Mouse (Mus musculus) kidney, adult 10 weeks (tissue): ENCODE data around the gene Pak4. TPM values are rescaled to one million over a fixed set of nuclear protein-coding genes. Genes with fewer than 3 reads are reported as not detected.

ENCODE experiments used
- polyA plus RNA-seq: library from polyadenylated mRNA; stranded (reverse); fragments of 350-450 nt; fragmentation: Illumina TruSeq; extraction: RNeasy Lipid Tissue Mini Kit (QIAGEN cat#74804); gene quantifications from one replicate; pipeline ENCODE4 v1.2.3, GENCODE M21; 2014; ENCODE audit warnings: low read depth, low replicate concordance

Gene Pak4
- 1.2 TPM for polyA plus RNA-seq

GRCm38 (mm10) chr7:28597642-28598446 is at the start of gene Pak4, which contains the start of gene Samd4b:
Gene Pak4, minus strand, starts transcription at chr7:28598185.
Gene Samd4b, minus strand, starts transcription at chr7:28598144.

GRCm38 (mm10) chr7:28631073-28631472 is 33.1 kb upstream of the Pak4 start, which contains the start of gene Acp7:
Gene Acp7, minus strand, starts transcription at chr7:28631332.

GRCm38 (mm10) chr7:28547154-28547553 is 50.8 kb downstream of the Pak4 start, which contains the start of gene Nccrp1:
Gene Nccrp1, minus strand, starts transcription at chr7:28547254.

GRCm38 (mm10) chr7:28540526-28540925 is 57.5 kb downstream of the Pak4 start, which contains the start of gene Sycn:
Gene Sycn, plus strand, starts transcription at chr7:28540885.

GRCm38 (mm10) chr7:28522536-28522935 is 75.4 kb downstream of the Pak4 start, which contains the start of gene Ifnl3:
Gene Ifnl3, plus strand, starts transcription at chr7:28522836.

GRCm38 (mm10) chr7:28510405-28510974 is 87.5 kb downstream of the Pak4 start, which contains the start of gene Ifnl2:
Gene Ifnl2, minus strand, starts transcription at chr7:28510455.

Other genes starting within 250 kb of the Pak4 start
- 90.5 TPM for gene Rps16, start 247.5 kb downstream of the Pak4 start, polyA plus RNA-seq
- 0.69 TPM for gene Plekhg2, start 225.6 kb downstream of the Pak4 start, polyA plus RNA-seq
- gene Zfp36, start 217.9 kb downstream of the Pak4 start, polyA plus RNA-seq, result 31.6 TPM
- 1.8 TPM for gene Med29, start 205.5 kb downstream of the Pak4 start, polyA plus RNA-seq
- 45.1 TPM for gene Paf1, start 205.2 kb downstream of the Pak4 start, polyA plus RNA-seq
- 5.2 TPM for gene Gmfg, start 160.7 kb downstream of the Pak4 start, polyA plus RNA-seq
- 0.12 TPM for gene Lrfn1, start 146.2 kb downstream of the Pak4 start, polyA plus RNA-seq
- not detected for gene Ifnl2, start 87.7 kb downstream of the Pak4 start, polyA plus RNA-seq
- not detected for gene Ifnl3, start 75.3 kb downstream of the Pak4 start, polyA plus RNA-seq
- gene Sycn, start 57.3 kb downstream of the Pak4 start, polyA plus RNA-seq, result not detected
- gene Nccrp1, start 50.9 kb downstream of the Pak4 start, polyA plus RNA-seq, result 0.49 TPM
- 8.9 TPM for gene Samd4b, start within 50 bp of the Pak4 start, polyA plus RNA-seq
- gene Acp7, start 33.1 kb upstream of the Pak4 start, polyA plus RNA-seq, result not detected
- not detected for gene Fbxo27, start 94.7 kb upstream of the Pak4 start, polyA plus RNA-seq
- 0.49 TPM for gene Fbxo17, start 118.6 kb upstream of the Pak4 start, polyA plus RNA-seq
- gene Mrps12, start 143.6 kb upstream of the Pak4 start, polyA plus RNA-seq, result 28.9 TPM
- 0.24 TPM for gene Sars2, start 143.8 kb upstream of the Pak4 start, polyA plus RNA-seq
- gene Ccer2, start 158.0 kb upstream of the Pak4 start, polyA plus RNA-seq, result not detected
- 20.8 TPM for gene Sirt2, start 168.6 kb upstream of the Pak4 start, polyA plus RNA-seq
- not detected for gene Nfkbib, start 169.3 kb upstream of the Pak4 start, polyA plus RNA-seq
- gene Rinl, start 190.8 kb upstream of the Pak4 start, polyA plus RNA-seq, result 3.4 TPM
- 173 TPM for gene Hnrnpl, start 210.4 kb upstream of the Pak4 start, polyA plus RNA-seq
- gene Ech1, start 227.0 kb upstream of the Pak4 start, polyA plus RNA-seq, result 25.7 TPM
- gene Lgals4, start 235.7 kb upstream of the Pak4 start, polyA plus RNA-seq, result 2.0 TPM